Mouse (Mus musculus) heart, embryonic 12.5 days (tissue): ENCODE data around the gene Nipsnap2. TPM values are rescaled to one million over a fixed set of nuclear protein-coding genes. Genes with fewer than 3 reads are reported as not detected.
A peak's percentile ranks its signal among the peaks of the same experiment; 100 is the strongest.

ENCODE experiments used
- ATAC-seq: fragments of 200-750 bp; cut with Nextera tagmentation; 2 replicates; pipeline ENCODE4 v1.8.0; 2017; ENCODE audit warnings: moderate TSS enrichment, moderate library complexity; ENCODE audit not compliant: insufficient number of reproducible peaks, low FRiP score
- H3K27ac ChIP-seq: fragments of 300-500 bp; sonication (generic); 2 replicates; pipeline ENCODE4 v1.5.1; 2016; ENCODE audit warnings: mild to moderate bottlenecking, moderate library complexity; ENCODE audit not compliant: poor library complexity, severe bottlenecking
- H3K27me3 ChIP-seq: fragments of 300-500 bp; sonication (generic); replicated peaks from 2 replicates; pipeline ENCODE4 v1.6.1; 2016; ENCODE audit warnings: mild to moderate bottlenecking, moderate library complexity
- H3K36me3 ChIP-seq: fragments of 300-500 bp; sonication (generic); 2 replicates; pipeline ENCODE4 v1.6.1; 2016; ENCODE audit warnings: mild to moderate bottlenecking, moderate library complexity
- H3K4me1 ChIP-seq: fragments of 300-500 bp; sonication (generic); replicated peaks from 2 replicates; pipeline ENCODE4 v1.6.1; 2016; ENCODE audit warnings: mild to moderate bottlenecking
- H3K4me2 ChIP-seq: fragments of 300-500 bp; sonication (generic); 2 replicates; pipeline ENCODE4 v1.6.1; 2016; ENCODE audit warnings: mild to moderate bottlenecking, moderate library complexity
- H3K4me3 ChIP-seq: fragments of 300-500 bp; sonication (generic); 2 replicates; pipeline ENCODE4 v1.5.1; 2016; ENCODE audit warnings: mild to moderate bottlenecking
- H3K9ac ChIP-seq: fragments of 300-500 bp; sonication (generic); 2 replicates; pipeline ENCODE4 v1.6.1; 2016; ENCODE audit warnings: mild to moderate bottlenecking, moderate library complexity
- H3K9me3 ChIP-seq: fragments of 300-500 bp; sonication (generic); replicated peaks from 2 replicates; pipeline ENCODE4 v1.6.1; 2016; ENCODE audit warnings: mild to moderate bottlenecking, moderate library complexity
- WGBS: fragments of 180-500 bp; shearing (Covaris S2); methylation state at CpG from one replicate; pipeline ENCODE4 v1.1.7; 2016; 5-methylcytosine and 5-hydroxymethylcytosine counted together
- polyA plus RNA-seq: library from polyadenylated mRNA; unstranded; fragments of >200 nt; fragmentation: Nextera tagmentation; extraction: Ambion mirVana; gene quantifications from 2 replicates; pipeline ENCODE4 v1.2.1, GENCODE M21; 2016

Gene Nipsnap2
- polyA plus RNA-seq, 1 experiment from 2014 or later: 264 TPM

DNA sequence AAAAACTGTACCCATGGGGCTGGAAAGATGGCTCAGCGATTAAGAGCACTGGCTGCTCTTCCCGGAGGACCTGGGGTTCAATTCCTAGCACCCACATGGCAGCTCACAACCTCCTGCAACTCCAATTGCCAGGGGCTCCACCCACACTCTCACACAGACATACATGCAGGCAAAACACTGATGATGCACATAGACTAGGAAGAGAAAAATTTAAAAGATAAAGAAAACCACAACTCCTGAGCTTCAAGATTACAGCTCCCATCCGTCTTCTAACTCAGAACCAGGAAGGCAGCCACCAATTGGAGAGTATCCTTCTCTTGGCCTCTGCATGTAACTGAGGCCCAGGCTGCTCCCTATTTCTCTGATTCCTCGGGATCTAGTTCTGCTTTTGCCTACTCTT, 595 bp upstream of the Nipsnap2 start:
- H3K9me3 ChIP-seq: no peaks in the 10 kb centered on the region
- H3K9ac ChIP-seq: peak overlapping the region; percentile 92
- H3K27ac ChIP-seq: peak overlapping the region; percentile 99
- H3K4me1 ChIP-seq: peaks cover 32% of the 10 kb centered on the region
- H3K36me3 ChIP-seq: peaks cover 10% of the 10 kb centered on the region
- peak overlapping the region; percentile 78 for H3K4me3 ChIP-seq
- no peaks in the 10 kb centered on the region for H3K27me3 ChIP-seq
- peak overlapping the region; percentile 63 for H3K4me2 ChIP-seq
- 0 out of 2 replicates have a peak, but pooled peaks have one; percentile 4 for ATAC-seq
- 46% methylated on average over 4 of the region's 4 CpGs for WGBS

GRCm38 (mm10) chr5:129725774-129726392, 1.0 kb downstream of the Nipsnap2 start:
- no peaks in the 10 kb centered on the region for H3K27me3 ChIP-seq
- H3K4me1 ChIP-seq: peaks cover 48% of the 10 kb centered on the region
- WGBS: 14% methylated on average over 7 of the region's 7 CpGs
- ATAC-seq: no peak
- peak overlapping the region; percentile 99 for H3K27ac ChIP-seq
- peak overlapping the region; percentile 92 for H3K9ac ChIP-seq
- H3K4me2 ChIP-seq: peak overlapping the region; percentile 63
- peak overlapping the region; percentile 78 for H3K4me3 ChIP-seq
- H3K9me3 ChIP-seq: no peaks in the 10 kb centered on the region
- H3K36me3 ChIP-seq: no peaks in the 10 kb centered on the region

GRCm38 (mm10) chr5:129726784-129727183, 1.9 kb downstream of the Nipsnap2 start:
- H3K27ac ChIP-seq: no peak overlapping the region
- no peaks in the 10 kb centered on the region for H3K27me3 ChIP-seq
- no peaks in the 10 kb centered on the region for H3K36me3 ChIP-seq
- H3K4me2 ChIP-seq: peak overlapping the region; percentile 63
- WGBS: 84% methylated on average over 3 of the region's 3 CpGs
- no peak for ATAC-seq
- peak overlapping the region; percentile 78; the same call in 1 of the 2 replicates for H3K4me3 ChIP-seq
- no peaks in the 10 kb centered on the region for H3K9me3 ChIP-seq
- H3K9ac ChIP-seq: peak overlapping the region; percentile 92; the same call in 1 of the 2 replicates
- peaks cover 54% of the 10 kb centered on the region for H3K4me1 ChIP-seq

- WGBS: 18% methylated on average over 11 of the region's 11 CpGs
- peak overlapping the region; percentile 58 for H3K4me2 ChIP-seq
- peak overlapping the region; percentile 91 for H3K27ac ChIP-seq
- no peaks in the 10 kb centered on the region for H3K9me3 ChIP-seq
- 0 out of 2 replicates have a peak, but pooled peaks have one; percentile 37 for ATAC-seq
- H3K36me3 ChIP-seq: 0 out of 2 replicates have a peak, but pooled peaks cover 5% of the 10 kb centered on the region
- H3K9ac ChIP-seq: peak overlapping the region; percentile 44
- peaks cover 54% of the 10 kb centered on the region for H3K4me1 ChIP-seq
- H3K27me3 ChIP-seq: no peaks in the 10 kb centered on the region
- peak overlapping the region; percentile 9; the same call in 1 of the 2 replicates for H3K4me3 ChIP-seq
These were observed 4.4 kb downstream of the Nipsnap2 start for GRCm38 (mm10) chr5:129729286-129729685.

- H3K27ac ChIP-seq: peak overlapping the region; percentile 91
- H3K4me2 ChIP-seq: peak overlapping the region; percentile 58
- H3K4me1 ChIP-seq: peaks cover 63% of the 10 kb centered on the region
- no peaks in the 10 kb centered on the region for H3K27me3 ChIP-seq
- H3K9me3 ChIP-seq: no peaks in the 10 kb centered on the region
- 0 out of 2 replicates have a peak overlapping the region, but pooled peaks have one; percentile 2 for H3K4me3 ChIP-seq
- peak overlapping the region; percentile 42 for H3K9ac ChIP-seq
- H3K36me3 ChIP-seq: peaks cover 15% of the 10 kb centered on the region; the same call in 1 of the 2 replicates
- ATAC-seq: peak; percentile 65
- 27% methylated on average over 11 of the region's 11 CpGs for WGBS
These were observed 5.5 kb downstream of the Nipsnap2 start for GRCm38 (mm10) chr5:129730344-129730743.

GRCm38 (mm10) chr5:129731021-129731420, 6.2 kb downstream of the Nipsnap2 start:
- ATAC-seq: no peak
- no peaks in the 10 kb centered on the region for H3K27me3 ChIP-seq
- WGBS: 31% methylated on average over 5 of the region's 5 CpGs
- peak overlapping the region; percentile 42; the same call in 1 of the 2 replicates for H3K9ac ChIP-seq
- H3K4me3 ChIP-seq: no peak overlapping the region
- peaks cover 19% of the 10 kb centered on the region; the same call in 1 of the 2 replicates for H3K36me3 ChIP-seq
- H3K27ac ChIP-seq: peak overlapping the region; percentile 91
- peak overlapping the region; percentile 58; the same call in 1 of the 2 replicates for H3K4me2 ChIP-seq
- H3K4me1 ChIP-seq: peaks cover 65% of the 10 kb centered on the region
- no peaks in the 10 kb centered on the region for H3K9me3 ChIP-seq

- no peak for ATAC-seq
- H3K27me3 ChIP-seq: no peaks in the 10 kb centered on the region
- WGBS: 100% methylated on average over 1 of the region's 1 CpGs
- H3K4me2 ChIP-seq: no peak overlapping the region
- no peak overlapping the region for H3K27ac ChIP-seq
- peaks cover 61% of the 10 kb centered on the region for H3K36me3 ChIP-seq
- H3K4me1 ChIP-seq: peaks cover 18% of the 10 kb centered on the region
- H3K4me3 ChIP-seq: no peak overlapping the region
- H3K9me3 ChIP-seq: no peaks in the 10 kb centered on the region
- H3K9ac ChIP-seq: no peak overlapping the region
These were observed 16.1 kb downstream of the Nipsnap2 start for GRCm38 (mm10) chr5:129740976-129741375.

DNA sequence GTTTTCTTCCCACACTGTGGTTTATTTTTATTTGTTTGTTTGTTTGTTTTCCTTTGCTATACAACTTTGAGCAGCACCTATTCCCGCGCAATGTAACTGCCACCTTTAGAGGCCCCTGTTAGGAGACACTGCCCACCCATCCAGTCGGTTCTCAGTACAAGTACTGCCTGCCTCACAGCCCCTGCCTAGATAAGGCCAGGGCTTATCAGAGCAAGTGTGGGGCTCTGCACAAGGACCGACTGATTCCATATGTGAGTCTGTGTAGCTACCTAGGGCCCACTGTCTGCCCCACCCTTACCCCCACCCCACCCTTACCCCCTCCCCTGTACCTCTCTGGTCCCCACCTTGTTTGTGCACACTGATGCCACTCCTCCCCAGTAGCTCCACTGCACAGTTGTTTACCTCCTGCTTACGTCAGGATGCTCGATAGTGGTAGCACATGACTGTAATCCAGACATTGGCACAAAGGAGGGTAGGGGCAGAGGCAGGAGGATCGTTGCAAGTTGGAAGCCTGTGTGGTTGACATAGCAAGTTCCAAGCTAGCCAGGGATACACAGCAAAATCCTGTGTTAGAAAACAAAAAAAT, 18.1 kb downstream of the Nipsnap2 start:
- Histone ChIP-seq H3K4me3 (no peak overlapping the region), H3K27ac (no peak overlapping the region), H3K4me2 (no peak overlapping the region), H3K4me1 (peaks cover 18% of the 10 kb centered on the region), H3K9ac (0 out of 2 replicates have a peak overlapping the region, but pooled peaks have one; percentile 13), H3K9me3 (no peaks in the 10 kb centered on the region), H3K27me3 (no peaks in the 10 kb centered on the region), H3K36me3 (peaks cover 74% of the 10 kb centered on the region)
- 32% methylated on average over 7 of the region's 7 CpGs for WGBS
- peak; percentile 77 for ATAC-seq

- Histone ChIP-seq H3K4me2 (peak overlapping the region; percentile 20), H3K36me3 (peaks cover 81% of the 10 kb centered on the region), H3K9me3 (no peaks in the 10 kb centered on the region), H3K4me3 (no peak overlapping the region), H3K27me3 (no peaks in the 10 kb centered on the region), H3K9ac (no peak overlapping the region), H3K4me1 (peaks cover 18% of the 10 kb centered on the region), H3K27ac (peak overlapping the region; percentile 55)
- ATAC-seq: no peak
- 13% methylated on average over 6 of the region's 6 CpGs for WGBS
These were observed 19.2 kb downstream of the Nipsnap2 start for GRCm38 (mm10) chr5:129744050-129744449.

GRCm38 (mm10) chr5:129756886-129757285, 32.0 kb downstream of the Nipsnap2 start:
- H3K36me3 ChIP-seq: peaks cover 69% of the 10 kb centered on the region

DNA sequence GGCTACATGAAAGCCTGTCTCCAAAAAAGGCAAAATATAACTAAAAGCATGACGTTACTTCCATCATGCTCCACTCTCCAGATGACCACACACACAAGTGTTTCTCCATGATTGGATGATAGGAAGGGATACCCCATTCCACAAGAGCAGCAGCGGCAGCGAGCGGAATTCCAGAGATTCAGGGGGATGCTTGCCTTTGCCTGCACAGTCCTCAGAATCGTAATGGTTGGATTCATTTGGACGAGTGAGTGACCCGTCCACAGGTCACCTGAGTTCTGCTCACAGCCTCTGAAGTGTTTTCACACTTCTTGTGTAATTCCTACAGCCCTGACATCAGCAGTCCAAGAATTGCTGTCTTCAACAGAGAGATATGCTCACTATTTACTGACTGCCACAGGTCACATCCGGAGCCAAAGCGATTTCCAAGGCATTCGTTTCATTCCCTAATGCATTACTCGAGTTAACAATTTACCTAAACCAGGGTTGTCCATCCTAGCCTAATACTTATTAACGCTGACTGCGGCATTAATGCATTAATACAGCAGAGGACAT, 35.1 kb downstream of the Nipsnap2 start:
- no peak for ATAC-seq
- no peak overlapping the region for H3K4me2 ChIP-seq
- H3K27me3 ChIP-seq: no peaks in the 10 kb centered on the region
- no peak overlapping the region for H3K9ac ChIP-seq
- H3K4me1 ChIP-seq: no peaks in the 10 kb centered on the region
- H3K9me3 ChIP-seq: no peaks in the 10 kb centered on the region
- no peak overlapping the region for H3K4me3 ChIP-seq
- H3K27ac ChIP-seq: no peak overlapping the region
- H3K36me3 ChIP-seq: peaks cover 47% of the 10 kb centered on the region
- 83% methylated on average over 13 of the region's 13 CpGs for WGBS

More at GRCm38 (mm10) chr5:129756886-129757285, 32.0 kb downstream of the Nipsnap2 start:
- H3K27me3 ChIP-seq: no peaks in the 10 kb centered on the region
- no peaks in the 10 kb centered on the region for H3K9me3 ChIP-seq
- H3K9ac ChIP-seq: no peak overlapping the region
- WGBS: 89% methylated on average over 20 of the region's 20 CpGs
- H3K4me3 ChIP-seq: no peak overlapping the region
- H3K4me2 ChIP-seq: no peak overlapping the region
- no peak overlapping the region for H3K27ac ChIP-seq
- no peak for ATAC-seq
- H3K4me1 ChIP-seq: no peaks in the 10 kb centered on the region
